Mouse (Mus musculus): ENCODE measurements around the gene Plin4. TPM values are rescaled to one million over a fixed set of nuclear protein-coding genes. Genes with fewer than 3 reads are reported as not detected.

The Plin4 gene
- total and polyA plus RNA-seq, 3 experiments: 0.04 TPM; not detected in 1

GRCm38 (mm10) chr17:56079921-56080320 lies 29.7 kb downstream of the Plin4 start:
- H3K27me3 ChIP-seq (replicated peaks): no peaks in the 10 kb centered on the region
- H3K4me1 ChIP-seq (ENCODE audit: control insufficient read depth in 1 of 2, insufficient read depth in 2 of 2): peaks cover 0 to 42% of the 10 kb centered on the region in 2 experiments; a peak in 3 of 4 replicates
- H3K27ac ChIP-seq (ENCODE audit: insufficient read depth, low read depth): no peak overlapping the region
- no peak for TF ChIP-seq CHD2 (IDR thresholded peaks at IDR 0.05; ENCODE audit: low read length)
- no peak for TF ChIP-seq ZNF384 (IDR thresholded peaks at IDR 0.05; ENCODE audit: low read depth, low read length)
- no peak for TF ChIP-seq ZMIZ1 (IDR thresholded peaks at IDR 0.05; ENCODE audit: low read depth, low read length)
- no peak for TF ChIP-seq UBTF (IDR thresholded peaks at IDR 0.05; ENCODE audit: low read depth, low read length)
- TF ChIP-seq ZC3H11A (IDR thresholded peaks at IDR 0.05; ENCODE audit: low read depth, low read length): no peak
- TF ChIP-seq MXI1 (IDR thresholded peaks at IDR 0.05; ENCODE audit: low read depth, low read length): no peak
- TF ChIP-seq TCF12 (IDR thresholded peaks at IDR 0.05; ENCODE audit: low read depth, low read length): no peak
- TF ChIP-seq TBP (conservative IDR thresholded peaks at IDR 0.05; ENCODE audit: low read depth, low read length): no peak
- no peak for TF ChIP-seq CHD1 (IDR thresholded peaks at IDR 0.05; ENCODE audit: low read depth, low read length)
- TF ChIP-seq PAX5 (IDR thresholded peaks at IDR 0.05; ENCODE audit: low read length): no peak
- no peak for TF ChIP-seq NELFE (IDR thresholded peaks at IDR 0.05; ENCODE audit: low read depth, low read length)
- no peak for TF ChIP-seq JUND (conservative IDR thresholded peaks at IDR 0.05; ENCODE audit: low read depth, low read length)
- TF ChIP-seq ZKSCAN1 (IDR thresholded peaks at IDR 0.05; ENCODE audit: borderline replicate concordance, low read depth, low read length): no peak
- no peak for TF ChIP-seq POLR2A (IDR thresholded peaks at IDR 0.05; ENCODE audit: low read depth, low read length)
- no peak for TF ChIP-seq MAFK (IDR thresholded peaks at IDR 0.05; ENCODE audit: insufficient replicate concordance, low read length)
- TF ChIP-seq KAT2A (IDR thresholded peaks at IDR 0.05; ENCODE audit: insufficient replicate concordance, low read length): no peak
- TF ChIP-seq RCOR1 (conservative IDR thresholded peaks at IDR 0.05; ENCODE audit: low read depth, low read length): no peak
- dilution Hi-C loops (cut with MboI; ENCODE audit: extremely low pct_ligation_motif_present, extremely low pct_unique_long_range_greater_than_20kb, low sequenced_read_pairs) (no loop called here), in situ Hi-C loops (cut with MboI; ENCODE audit: low pct_ligation_motif_present, low pct_unique_long_range_greater_than_20kb, low sequenced_read_pairs) (loop anchor here (5.0 kb wide), 2 partner anchors 37 to 38 kb away; partner anchors contain the start of genes Chaf1a and Plin5)
- H3K9me3 ChIP-seq (replicated peaks; ENCODE audit: low read length): no peaks in the 10 kb centered on the region
- peak overlapping the region; percentile 71 to 94 (median 90) for H3K4me3 ChIP-seq (replicated peaks in 1 of 3; ENCODE audit: low read depth in 2 of 3, low read length in 2 of 3, poor library complexity in 1 of 3)
- H3K79me2 ChIP-seq (replicated peaks; ENCODE audit: control insufficient read depth, extremely low read depth, insufficient read depth, poor library complexity, severe bottlenecking): peaks cover 20% of the 10 kb centered on the region
- H3K4me2 ChIP-seq (ENCODE audit: insufficient read depth, low read depth, poor library complexity, severe bottlenecking): peak overlapping the region; percentile 49
- H3K9ac ChIP-seq (ENCODE audit: insufficient read depth, low read depth): peak overlapping the region; percentile 89
- H3K36me3 ChIP-seq (replicated peaks in 1 of 2; ENCODE audit: control insufficient read depth in 1 of 2, insufficient read depth in 1 of 2, low read length in 1 of 2): peaks cover 8 to 26% of the 10 kb centered on the region in 2 experiments
- no peak for DNase-seq (ENCODE audit: extremely low read depth)

GRCm38 (mm10) chr17:56078880-56079795 lies 30.5 kb downstream of the Plin4 start, which contains the start of gene Hdgfl2:
Gene Hdgfl2 (plus strand): TSS chr17:56079634.
- in situ Hi-C loops (cut with MboI; ENCODE audit: low pct_ligation_motif_present, low pct_unique_long_range_greater_than_20kb, low sequenced_read_pairs) (loop anchor here (5.0 kb wide), 1 partner anchor 37 kb away; the partner anchor contains the start of gene Chaf1a), dilution Hi-C loops (cut with MboI; ENCODE audit: extremely low pct_ligation_motif_present, extremely low pct_unique_long_range_greater_than_20kb, low sequenced_read_pairs) (no loop called here)
- H3K4me2 ChIP-seq (ENCODE audit: insufficient read depth, low read depth, poor library complexity, severe bottlenecking): peak within 1 kb of the TSS; percentile 49
- no peaks in the 10 kb centered on the region for H3K27me3 ChIP-seq (replicated peaks)
- H3K9ac ChIP-seq (ENCODE audit: insufficient read depth, low read depth): peak within 1 kb of the TSS; percentile 89
- H3K4me3 ChIP-seq (replicated peaks in 1 of 3; ENCODE audit: low read depth in 2 of 3, low read length in 2 of 3, poor library complexity in 1 of 3): peak within 1 kb of the TSS; percentile 71 to 94 (median 90)
- peaks cover 0 to 45% of the 10 kb centered on the region in 2 experiments; a peak in 3 of 4 replicates for H3K4me1 ChIP-seq (ENCODE audit: control insufficient read depth in 1 of 2, insufficient read depth in 2 of 2)
- H3K9me3 ChIP-seq (replicated peaks; ENCODE audit: low read length): no peaks in the 10 kb centered on the region
- peak; percentile 100 for DNase-seq (ENCODE audit: extremely low read depth)
- H3K36me3 ChIP-seq (replicated peaks in 1 of 2; ENCODE audit: control insufficient read depth in 1 of 2, insufficient read depth in 1 of 2, low read length in 1 of 2): peaks cover 6 to 20% of the 10 kb centered on the region in 2 experiments
- no peak within 1 kb of the TSS for H3K27ac ChIP-seq (ENCODE audit: insufficient read depth, low read depth)
- H3K79me2 ChIP-seq (replicated peaks; ENCODE audit: control insufficient read depth, extremely low read depth, insufficient read depth, poor library complexity, severe bottlenecking): peaks cover 20% of the 10 kb centered on the region
- TF ChIP-seq BHLHE40 (IDR thresholded peaks at IDR 0.05; ENCODE audit: low read depth, low read length): peak; percentile 86
- peak; percentile 56; the same call in 1 of the 2 replicates for TF ChIP-seq KAT2A (IDR thresholded peaks at IDR 0.05; ENCODE audit: insufficient replicate concordance, low read length)
- peak; percentile 97 for TF ChIP-seq POLR2A (IDR thresholded peaks at IDR 0.05; ENCODE audit: low read depth, low read length)
- no peak; the same call in 1 of the 2 replicates for TF ChIP-seq TCF12 (IDR thresholded peaks at IDR 0.05; ENCODE audit: low read depth, low read length)
- no peak for TF ChIP-seq JUN (IDR thresholded peaks at IDR 0.05; ENCODE audit: insufficient read depth, low read depth, low read length)
- peak; percentile 85; the same call in 1 of the 2 replicates for TF ChIP-seq TBP (conservative IDR thresholded peaks at IDR 0.05; ENCODE audit: low read depth, low read length)
- TF ChIP-seq ZC3H11A (IDR thresholded peaks at IDR 0.05; ENCODE audit: low read depth, low read length): no peak
- TF ChIP-seq SMC3 (IDR thresholded peaks at IDR 0.05; ENCODE audit: low read depth, low read length): no peak
- peak; percentile 81; the same call in 1 of the 2 replicates for TF ChIP-seq SIN3A (IDR thresholded peaks at IDR 0.05; ENCODE audit: low read length)
- TF ChIP-seq UBTF (IDR thresholded peaks at IDR 0.05; ENCODE audit: low read depth, low read length): no peak
- TF ChIP-seq ZMIZ1 (IDR thresholded peaks at IDR 0.05; ENCODE audit: low read depth, low read length): peak; percentile 78
- TF ChIP-seq RCOR1 (conservative IDR thresholded peaks at IDR 0.05; ENCODE audit: low read depth, low read length): no peak
- TF ChIP-seq USF2 (conservative IDR thresholded peaks at IDR 0.05; ENCODE audit: low read depth, low read length): no peak
- no peak for TF ChIP-seq RAD21 (IDR thresholded peaks at IDR 0.05; ENCODE audit: low read depth, low read length)
- TF ChIP-seq MAZ (IDR thresholded peaks at IDR 0.05; ENCODE audit: low read depth, low read length): peak; percentile 17
- no peak for TF ChIP-seq CTCF (conservative IDR thresholded peaks at IDR 0.05 in 1 of 2, IDR thresholded peaks at IDR 0.05 in 1 of 2; ENCODE audit: low read depth in 2 of 2, low read length in 2 of 2)
- TF ChIP-seq POLR2AphosphoS2 (IDR thresholded peaks at IDR 0.05; ENCODE audit: low read depth, low read length): peak; percentile 81
- no peak for TF ChIP-seq USF1 (IDR thresholded peaks at IDR 0.05; ENCODE audit: low read depth, low read length)
- peak; percentile 94 for TF ChIP-seq NELFE (IDR thresholded peaks at IDR 0.05; ENCODE audit: low read depth, low read length)
- TF ChIP-seq MAX (IDR thresholded peaks at IDR 0.05; ENCODE audit: low read length): 0 out of 2 replicates have a peak, but pooled peaks have one; percentile 26
- no peak for TF ChIP-seq ETS1 (conservative IDR thresholded peaks at IDR 0.05; ENCODE audit: low read depth, low read length)
